Mouse (Mus musculus) midbrain, postnatal 0 days (tissue): ENCODE data around the gene Ccdc32. TPM values are rescaled to one million over a fixed set of nuclear protein-coding genes. Genes with fewer than 3 reads are reported as not detected.
"Not testable (repeated sequence)": the region's sequence is repeated elsewhere in the genome, so short reads cannot be mapped to it uniquely, and the experiment has no call there.

Source experiments
- ATAC-seq: fragments of 200-750 bp; cut with Nextera tagmentation; 2 replicates; pipeline ENCODE4 v1.8.0; 2017; ENCODE audit warnings: moderate number of reproducible peaks, mild to moderate bottlenecking, moderate TSS enrichment, moderate library complexity; ENCODE audit not compliant: low FRiP score
- DNase-seq: peaks from one replicate; pipeline ENCODE4 v3.0.0-alpha.2; 2015; ENCODE audit warnings: low spot score
- H3K27ac ChIP-seq: fragments of 300-500 bp; sonication (generic); 2 replicates; pipeline ENCODE4 v1.5.1; 2014; ENCODE audit warnings: low read depth, mild to moderate bottlenecking, low read length, mixed read lengths
- H3K27me3 ChIP-seq: fragments of 300-500 bp; sonication (generic); 2 replicates; pipeline ENCODE4 v1.6.1; 2014; ENCODE audit warnings: low read length, control low read depth, mixed read lengths; ENCODE audit not compliant: insufficient read depth
- H3K36me3 ChIP-seq: fragments of 300-500 bp; sonication (generic); 2 replicates; pipeline ENCODE4 v1.6.1; 2014; ENCODE audit warnings: low read length, control low read depth, mixed read lengths; ENCODE audit not compliant: insufficient read depth
- H3K4me1 ChIP-seq: fragments of 300-500 bp; sonication (generic); 2 replicates; pipeline ENCODE4 v1.6.1; 2014; ENCODE audit warnings: mild to moderate bottlenecking, control low read depth, antibody characterized with exemption, low read length, mixed read lengths; ENCODE audit not compliant: insufficient read depth
- H3K4me2 ChIP-seq: fragments of 300-500 bp; sonication (generic); 2 replicates; pipeline ENCODE4 v1.6.1; 2014; ENCODE audit warnings: low read depth, mild to moderate bottlenecking, low read length, mixed read lengths; ENCODE audit not compliant: poor library complexity, severe bottlenecking
- H3K4me3 ChIP-seq: fragments of 300-500 bp; sonication (generic); 2 replicates; pipeline ENCODE4 v1.5.1; 2014; ENCODE audit warnings: low read depth, mild to moderate bottlenecking, low read length, moderate library complexity
- H3K9ac ChIP-seq: fragments of 300-500 bp; sonication (generic); replicated peaks from 2 replicates; pipeline ENCODE4 v1.6.1; 2014; ENCODE audit warnings: mild to moderate bottlenecking, low read length, moderate library complexity, mixed read lengths; ENCODE audit not compliant: poor library complexity, severe bottlenecking
- H3K9me3 ChIP-seq: fragments of 300-500 bp; sonication (generic); 2 replicates; pipeline ENCODE4 v1.6.1; 2016; ENCODE audit warnings: low read length, control low read depth
- CTCF ChIP-seq: IDR thresholded peaks from 2 replicates; pipeline ENCODE4 v1.5.1; 2016; ENCODE audit warnings: antibody characterized with exemption, mild to moderate bottlenecking
- WGBS: fragments of 180-500 bp; shearing (Covaris S2); extraction: QIAGEN DNeasy Blood & Tissue Kit; methylation state at CpG from one replicate; pipeline ENCODE4 v1.1.7; 2014; 5-methylcytosine and 5-hydroxymethylcytosine counted together
- polyA plus RNA-seq: library from polyadenylated mRNA; unstranded; fragments of >200 nt; fragmentation: Nextera tagmentation; extraction: Ambion mirVana; gene quantifications from 2 replicates; pipeline ENCODE4 v1.2.1, GENCODE M21; 2015
- total RNA-seq: library from RNA; depleted of rRNA; stranded (reverse); fragments of >200 nt; gene quantifications from 2 replicates; pipeline ENCODE4 v1.2.3, GENCODE M21; 2014

Ccdc32 gene
- total and polyA plus RNA-seq, 2 experiments from 2014 or later = 26.5 to 49.4 TPM

DNA sequence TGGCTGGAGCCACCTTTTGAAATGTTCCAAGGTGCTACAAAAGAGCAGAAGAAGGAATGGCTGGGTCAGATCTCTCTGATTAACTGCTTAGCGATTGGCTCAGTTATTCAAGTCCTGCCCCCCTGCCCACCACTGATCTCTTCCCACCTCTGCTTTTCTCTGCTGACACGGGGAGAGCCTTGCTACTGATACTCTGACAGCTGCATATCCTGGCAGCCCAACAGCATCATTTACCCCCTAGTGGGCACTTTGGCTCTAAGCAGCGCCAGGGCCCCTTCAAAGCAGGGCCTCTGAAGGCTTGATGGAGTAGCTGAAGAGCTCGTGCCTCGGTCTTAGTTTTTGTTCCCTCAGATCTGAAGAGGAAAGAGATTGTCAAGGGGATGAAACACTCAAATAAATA is 10.1 kb downstream of the Ccdc32 start:
- WGBS = 11% methylated on average over 5 of the region's 5 CpGs
- Histone ChIP-seq H3K9ac (0 out of 2 replicates have a peak overlapping the region, but pooled peaks have one; percentile 33), H3K36me3 (peaks cover 12% of the 10 kb centered on the region; the same call in 1 of the 2 replicates), H3K9me3 (no peaks in the 10 kb centered on the region), H3K4me1 (0 out of 2 replicates have a peak, but pooled peaks cover 3% of the 10 kb centered on the region), H3K4me2 (no peak overlapping the region), H3K27me3 (no peaks in the 10 kb centered on the region), H3K4me3 (no peak overlapping the region), H3K27ac (no peak overlapping the region)
- peak; percentile 61 for TF ChIP-seq CTCF
- DNase-seq = peak; percentile 68
- 0 out of 2 replicates have a peak, but pooled peaks have one; percentile 47 for ATAC-seq

GRCm38 (mm10) chr2:119018391-119019122 is 10.6 kb downstream of the Ccdc32 start:
- Histone ChIP-seq H3K9me3 (no peaks in the 10 kb centered on the region), H3K36me3 (peaks cover 12% of the 10 kb centered on the region; the same call in 1 of the 2 replicates), H3K4me2 (no peak overlapping the region), H3K9ac (0 out of 2 replicates have a peak overlapping the region, but pooled peaks have one; percentile 33), H3K27ac (no peak overlapping the region), H3K27me3 (no peaks in the 10 kb centered on the region), H3K4me3 (no peak overlapping the region), H3K4me1 (0 out of 2 replicates have a peak, but pooled peaks cover 3% of the 10 kb centered on the region)
- WGBS = 50% methylated on average over 22 of the region's 22 CpGs
- ATAC-seq (peak; percentile 49; the same call in 1 of the 2 replicates), DNase-seq (peak; percentile 43)
- TF ChIP-seq CTCF = no peak

- DNase-seq (no peak), ATAC-seq (no peak)
- Histone ChIP-seq H3K27ac (no peak overlapping the region), H3K4me2 (no peak overlapping the region), H3K4me1 (0 out of 2 replicates have a peak, but pooled peaks cover 3% of the 10 kb centered on the region), H3K27me3 (no peaks in the 10 kb centered on the region), H3K9ac (no peak overlapping the region), H3K4me3 (no peak overlapping the region), H3K36me3 (peaks cover 12% of the 10 kb centered on the region; the same call in 1 of the 2 replicates), H3K9me3 (no peaks in the 10 kb centered on the region)
- WGBS = 89% methylated on average over 3 of the region's 3 CpGs
- peak; percentile 49 for TF ChIP-seq CTCF
These were observed 11.5 kb downstream of the Ccdc32 start for GRCm38 (mm10) chr2:119017647-119018046.

DNA sequence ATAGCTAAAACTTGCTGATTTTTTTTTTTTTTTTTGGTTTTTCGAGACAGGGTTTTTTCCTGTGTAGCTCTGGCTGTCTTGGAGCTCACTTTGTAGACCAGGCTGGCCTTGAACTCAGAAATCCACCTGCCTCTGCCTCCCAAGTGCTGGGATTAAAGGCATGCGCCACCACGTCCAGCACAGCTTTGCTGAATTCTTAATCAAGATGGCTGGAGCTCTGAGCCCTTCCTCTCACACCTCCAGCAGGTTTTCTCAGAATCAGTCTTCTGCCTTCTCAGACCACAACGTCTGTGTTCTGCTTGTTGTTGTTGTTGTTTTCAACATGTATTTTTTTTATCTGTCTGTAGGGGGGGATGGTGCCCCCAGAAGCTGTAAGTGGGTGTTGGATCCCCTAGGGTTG is 12.9 kb downstream of the Ccdc32 start:
- not testable (repeated sequence) for H3K27me3 ChIP-seq, H3K4me3 ChIP-seq, H3K9me3 ChIP-seq, ATAC-seq, H3K4me1 ChIP-seq, H3K4me2 ChIP-seq, DNase-seq, H3K36me3 ChIP-seq, H3K9ac ChIP-seq, H3K27ac ChIP-seq
- WGBS = 69% methylated on average over 4 of the region's 4 CpGs

GRCm38 (mm10) chr2:119015604-119016180 is 13.5 kb downstream of the Ccdc32 start:
- ATAC-seq (no peak), DNase-seq (no peak)
- WGBS = 73% methylated on average over 12 of the region's 12 CpGs
- no peak overlapping the region for H3K4me2 ChIP-seq
- H3K4me1 ChIP-seq = 0 out of 2 replicates have a peak, but pooled peaks cover 3% of the 10 kb centered on the region
- H3K27me3 ChIP-seq = no peaks in the 10 kb centered on the region
- H3K4me3 ChIP-seq = no peak overlapping the region
- TF ChIP-seq CTCF = no peak
- no peak overlapping the region for H3K9ac ChIP-seq
- 0 out of 2 replicates have a peak, but pooled peaks cover 7% of the 10 kb centered on the region for H3K36me3 ChIP-seq
- no peaks in the 10 kb centered on the region for H3K9me3 ChIP-seq
- H3K27ac ChIP-seq = no peak overlapping the region

GRCm38 (mm10) chr2:119014989-119015388 is 14.2 kb downstream of the Ccdc32 start:
- no peak for DNase-seq
- Histone ChIP-seq H3K9ac (no peak overlapping the region), H3K4me3 (no peak overlapping the region), H3K9me3 (no peaks in the 10 kb centered on the region), H3K4me2 (no peak overlapping the region), H3K4me1 (0 out of 2 replicates have a peak, but pooled peaks cover 3% of the 10 kb centered on the region), H3K27ac (no peak overlapping the region), H3K27me3 (no peaks in the 10 kb centered on the region), H3K36me3 (0 out of 2 replicates have a peak, but pooled peaks cover 7% of the 10 kb centered on the region)
- no peak for ATAC-seq
- TF ChIP-seq CTCF = no peak
- WGBS = 80% methylated on average over 7 of the region's 7 CpGs
